Mouse (Mus musculus): ENCODE measurements around the gene Lcp1.
"Not testable (repeated sequence)": the region's sequence is repeated elsewhere in the genome, so short reads cannot be mapped to it uniquely, and the experiment has no call there.

Gene Lcp1

DNA sequence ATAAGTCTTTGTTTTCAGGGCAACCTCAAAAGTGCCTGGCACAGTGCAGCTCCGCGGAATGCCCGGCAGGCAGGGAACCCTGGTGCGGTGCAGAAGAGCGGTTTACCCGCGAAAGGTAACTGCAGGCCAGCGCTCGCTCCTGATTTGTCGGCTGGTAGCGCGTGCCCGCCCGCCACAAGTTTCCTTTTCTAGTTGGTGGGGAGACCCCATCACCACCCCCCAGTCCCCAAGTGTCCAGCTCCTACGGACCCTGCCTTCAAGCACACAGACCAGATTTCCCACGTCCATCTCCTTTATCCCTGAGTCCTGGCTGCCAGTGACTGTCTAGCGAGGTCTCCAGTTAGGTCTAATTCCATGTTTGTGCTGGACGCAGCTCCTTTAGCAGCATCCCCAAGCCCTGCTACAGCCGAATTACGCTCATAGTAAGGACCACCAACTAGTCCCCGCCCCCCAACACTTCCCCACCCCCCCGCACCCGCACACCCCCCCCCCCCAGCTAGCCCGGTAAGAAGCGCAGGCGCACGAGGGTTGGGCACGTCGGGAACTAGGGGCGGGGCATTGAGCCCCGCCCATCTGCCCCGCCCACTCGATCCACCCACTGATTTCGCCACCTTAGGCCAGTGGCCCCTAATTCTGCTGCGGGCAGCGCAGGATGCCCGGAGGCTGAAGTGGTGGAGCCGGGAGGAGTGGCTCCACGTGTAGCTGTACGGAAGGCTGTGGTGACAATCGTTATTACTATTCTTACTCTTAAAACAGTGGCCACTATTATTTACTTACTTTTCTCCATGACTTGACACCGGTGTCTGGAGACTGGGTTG lies at the start of gene Lcp1, which contains the start of gene Lrrc63:
Lcp1 (plus strand) TSS at position 601 of the 818 bp plus-strand sequence.
Lrrc63 (minus strand) TSS at position 381 of the 818 bp plus-strand sequence.
- DNase-seq (ENCODE audit: low spot score): peak; percentile 19

DNA sequence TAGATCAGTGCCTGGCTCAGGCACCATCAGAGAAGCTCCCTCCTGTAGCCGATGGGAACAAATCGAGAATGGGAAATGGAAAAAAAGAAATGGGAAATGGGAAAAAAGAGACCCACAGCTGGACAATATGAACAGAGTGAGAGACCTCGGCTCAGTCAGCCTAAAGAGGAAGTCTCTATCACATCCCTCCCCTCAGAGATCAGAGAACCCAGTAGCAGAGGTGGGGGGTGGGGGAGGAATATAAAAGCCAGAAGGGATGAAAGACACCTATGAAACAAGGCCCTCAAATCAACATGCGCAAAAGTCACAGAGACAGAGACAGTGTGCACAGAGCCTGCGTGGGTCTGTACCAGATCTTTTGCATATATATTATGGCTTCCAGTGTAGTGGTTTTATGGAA lies 27.9 kb upstream of the Lcp1 start:
- DNase-seq (ENCODE audit: low spot score): no peak

DNA sequence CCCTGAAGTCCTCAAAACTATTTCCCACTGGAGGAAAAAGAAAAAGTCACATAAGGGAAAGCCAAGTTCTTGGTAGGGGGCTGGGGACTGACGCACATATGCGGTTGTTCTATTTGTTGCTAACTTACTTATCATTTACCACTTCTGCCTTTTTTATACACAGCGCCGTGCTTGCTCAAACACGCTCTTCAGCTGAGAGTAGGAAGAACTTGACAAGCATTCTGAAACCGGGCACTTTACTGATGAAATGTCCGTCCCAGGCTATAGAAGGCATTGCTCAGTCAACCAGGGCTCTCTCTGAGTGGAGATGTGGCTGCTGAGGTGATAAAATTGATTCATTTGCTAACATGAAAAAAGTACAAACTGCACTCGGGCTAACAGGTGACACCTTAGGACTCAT lies 9.2 kb upstream of the Lcp1 start:
- DNase-seq (ENCODE audit: low spot score): no peak

DNA sequence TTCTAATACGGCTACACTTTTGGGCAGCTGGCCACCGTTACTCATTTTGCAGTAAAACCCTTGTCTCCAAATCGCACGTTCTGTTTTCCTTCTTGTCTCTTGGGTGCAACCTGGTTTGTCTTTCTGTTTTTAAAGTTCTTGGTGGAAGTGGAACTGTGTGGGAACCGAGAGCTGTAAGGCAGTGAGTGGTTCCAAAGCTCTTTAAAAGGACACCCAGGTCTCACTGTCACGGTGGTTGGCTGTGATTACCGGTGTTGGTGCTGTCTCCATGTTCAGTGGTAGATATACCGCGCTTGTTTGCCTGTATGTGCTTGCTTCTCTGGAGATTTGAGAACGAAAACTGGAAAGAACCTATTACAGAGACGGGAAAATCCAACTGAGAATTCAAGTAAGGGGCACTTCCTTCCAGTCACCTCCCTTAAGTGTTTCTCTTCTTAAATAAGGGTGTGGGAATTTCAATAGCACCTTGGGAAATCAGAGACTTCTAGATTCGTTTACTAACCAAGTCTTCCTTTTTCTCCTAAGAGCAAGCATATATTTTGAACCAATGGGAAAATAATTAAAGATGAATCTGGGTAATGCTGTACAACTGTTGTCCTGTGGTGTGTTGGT lies 529 bp downstream of the Lcp1 start:
- no peak for DNase-seq (ENCODE audit: low spot score)

DNA sequence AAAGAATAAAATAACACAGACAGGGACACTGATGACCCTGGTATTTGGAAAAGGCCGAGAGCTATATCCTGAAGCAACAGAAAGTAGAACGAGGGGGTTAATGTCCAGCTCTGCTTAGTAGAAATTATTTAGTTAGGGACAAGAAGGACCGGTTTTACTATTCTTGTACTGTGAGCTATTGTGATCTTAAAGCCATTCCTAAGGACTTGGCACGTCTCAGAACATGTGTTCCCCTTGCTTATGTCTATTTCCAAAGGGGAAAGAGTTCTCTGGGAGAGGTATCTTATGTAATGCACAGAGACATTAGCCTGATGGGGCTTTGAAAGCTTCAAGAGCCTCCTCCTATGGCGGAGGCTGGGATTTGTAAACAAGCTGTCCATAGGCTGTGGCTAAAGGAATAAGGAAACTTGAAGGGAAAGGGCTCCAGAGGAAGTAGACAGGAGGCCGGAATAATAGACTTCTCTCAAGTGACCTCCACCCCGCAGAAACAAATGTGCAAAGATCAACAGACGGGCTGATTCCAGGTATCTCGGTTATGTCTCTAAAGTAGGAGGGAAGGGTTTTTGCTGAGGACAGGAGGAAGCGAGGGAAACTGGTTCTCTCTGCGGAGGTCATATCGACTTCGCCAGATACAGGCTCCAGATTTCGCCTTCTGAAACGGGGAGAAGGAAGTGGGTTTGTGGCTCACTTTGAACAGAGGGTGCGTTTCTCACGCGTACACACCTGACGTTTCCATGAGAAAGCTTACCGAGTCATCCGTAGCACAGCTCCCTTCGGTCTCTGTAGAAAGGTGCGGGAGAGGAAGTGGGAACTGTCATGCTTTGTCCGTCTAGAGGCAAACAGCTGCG lies 5.4 kb downstream of the Lcp1 start:
- DNase-seq (ENCODE audit: low spot score): no peak

DNA sequence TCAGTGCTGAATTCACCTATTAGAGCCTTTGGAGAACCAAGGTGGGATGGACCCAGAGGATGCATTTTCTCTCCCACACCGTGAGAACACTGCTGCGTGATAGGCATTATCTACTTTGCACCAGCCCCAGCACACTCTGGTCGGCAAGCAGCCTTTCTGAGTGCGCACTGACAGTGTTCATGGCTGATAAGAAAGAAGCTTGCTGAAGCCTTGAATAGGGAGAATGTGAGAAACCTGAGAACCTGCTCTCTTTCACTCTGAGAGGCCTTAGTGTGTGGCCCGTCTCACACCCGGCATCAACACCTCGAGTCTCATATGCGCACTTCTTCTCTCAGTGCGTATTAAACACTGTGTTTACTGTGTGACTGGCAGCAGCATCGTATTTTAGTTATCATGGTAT lies 7.6 kb downstream of the Lcp1 start:
- no peak for DNase-seq (ENCODE audit: low spot score)

DNA sequence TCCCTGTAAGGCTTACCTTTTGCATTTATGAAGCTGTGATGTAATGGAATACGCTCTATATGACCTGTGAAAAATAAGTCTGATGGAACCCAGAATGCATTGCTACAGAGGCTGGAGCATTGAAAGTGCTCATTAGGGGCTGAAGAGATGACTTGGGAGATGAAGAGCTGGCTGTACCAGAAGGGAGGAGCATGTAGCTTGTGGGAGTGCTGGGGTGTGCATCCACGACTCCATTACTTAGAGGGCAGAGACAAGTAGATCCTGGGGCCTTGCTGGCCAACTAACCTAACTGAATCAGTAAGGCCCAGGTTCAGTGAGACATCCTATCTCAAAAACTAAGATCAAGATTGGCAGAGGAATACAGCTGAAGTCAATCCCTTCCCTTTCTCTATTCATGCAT lies 8.3 kb downstream of the Lcp1 start:
- DNase-seq (ENCODE audit: low spot score): no peak

DNA sequence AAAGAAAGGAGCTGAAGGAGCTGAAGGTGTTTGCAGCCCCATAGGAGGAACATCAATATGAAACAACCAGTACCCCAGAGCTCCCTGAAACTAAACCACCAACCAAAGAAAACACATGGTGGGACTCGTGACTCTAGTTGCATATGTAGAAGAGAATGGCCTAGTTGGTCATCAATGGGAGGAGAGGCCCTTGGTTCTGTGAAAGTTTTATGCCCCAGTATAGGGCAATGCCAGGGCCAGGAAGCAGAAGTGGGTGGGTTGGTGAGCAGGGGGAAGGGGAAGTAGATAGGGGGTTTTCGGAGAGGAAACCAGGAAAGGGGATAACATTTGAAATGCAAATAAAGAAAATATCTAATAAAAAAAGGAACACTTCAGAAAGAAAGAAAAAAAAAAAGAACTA lies 16.8 kb downstream of the Lcp1 start:
- DNase-seq (ENCODE audit: low spot score): not testable (repeated sequence)

DNA sequence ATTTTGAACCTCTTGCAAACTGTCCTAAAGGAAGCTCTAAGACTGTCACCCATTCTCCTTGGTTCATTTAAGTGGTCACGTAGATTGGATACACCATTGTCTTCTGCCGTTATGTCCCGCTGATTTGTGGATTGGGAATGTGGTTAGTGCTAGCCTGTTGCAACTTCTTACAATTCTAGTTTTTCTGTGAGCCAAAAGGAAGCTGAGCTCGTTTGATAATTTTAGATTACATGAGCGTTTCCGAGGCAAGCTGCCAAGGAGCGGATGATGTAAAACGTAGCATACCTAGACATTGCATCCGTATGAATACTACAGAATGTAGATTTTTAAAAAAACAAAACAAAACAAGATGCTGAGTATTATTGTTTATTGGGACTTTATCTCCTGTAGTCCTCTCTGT lies 17.3 kb downstream of the Lcp1 start:
- no peak for DNase-seq (ENCODE audit: low spot score)

GRCm38 (mm10) chr14:75150653-75151052 lies 19.8 kb downstream of the Lcp1 start:
- DNase-seq (ENCODE audit: low spot score): no peak

- no peak for DNase-seq (ENCODE audit: low spot score)
Measured at GRCm38 (mm10) chr14:75151146-75151545, 20.2 kb downstream of the Lcp1 start.

DNA sequence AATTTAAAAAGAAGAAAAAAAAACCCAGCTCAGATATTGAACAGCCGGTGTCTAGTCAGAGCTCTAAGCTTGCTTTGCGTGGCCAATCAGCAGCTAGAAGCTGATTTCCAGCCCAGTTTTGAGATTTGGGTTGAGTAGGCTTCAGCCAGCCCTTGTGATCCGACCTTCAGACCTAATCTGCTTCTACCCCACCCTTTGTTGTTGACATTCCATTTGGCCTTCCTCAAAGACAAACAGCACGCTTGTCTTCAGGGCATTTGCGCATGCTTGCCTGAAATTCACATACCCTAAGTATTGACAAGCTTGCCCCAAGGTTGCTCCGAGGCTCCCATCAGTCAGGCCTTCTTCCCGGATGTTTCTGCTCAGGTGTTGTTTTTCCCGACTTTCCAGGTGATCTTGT lies 23.6 kb downstream of the Lcp1 start:
- no peak for DNase-seq (ENCODE audit: low spot score)

GRCm38 (mm10) chr14:75159375-75159774 lies 28.5 kb downstream of the Lcp1 start:
- no peak for DNase-seq (ENCODE audit: low spot score)

DNA sequence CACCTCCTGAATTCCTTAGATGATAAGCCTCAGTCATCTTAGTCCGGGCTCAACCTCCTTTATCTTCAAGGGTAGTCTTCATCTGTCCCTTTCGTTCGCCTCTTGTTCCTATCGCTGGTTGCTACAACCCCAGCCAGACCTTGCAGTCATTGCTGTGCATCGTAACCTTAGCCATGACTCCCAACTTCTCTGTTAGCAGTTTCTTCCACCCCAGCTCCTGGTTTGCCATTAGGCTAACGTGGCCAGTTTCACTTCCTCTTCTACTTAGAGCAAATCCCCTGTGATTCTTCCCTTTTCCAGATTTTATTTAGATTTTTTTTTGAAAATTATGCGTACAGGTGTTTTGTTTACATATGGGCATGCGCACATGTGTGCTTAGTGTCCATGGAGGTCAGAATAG lies 33.0 kb downstream of the Lcp1 start:
- DNase-seq (ENCODE audit: low spot score): no peak

DNA sequence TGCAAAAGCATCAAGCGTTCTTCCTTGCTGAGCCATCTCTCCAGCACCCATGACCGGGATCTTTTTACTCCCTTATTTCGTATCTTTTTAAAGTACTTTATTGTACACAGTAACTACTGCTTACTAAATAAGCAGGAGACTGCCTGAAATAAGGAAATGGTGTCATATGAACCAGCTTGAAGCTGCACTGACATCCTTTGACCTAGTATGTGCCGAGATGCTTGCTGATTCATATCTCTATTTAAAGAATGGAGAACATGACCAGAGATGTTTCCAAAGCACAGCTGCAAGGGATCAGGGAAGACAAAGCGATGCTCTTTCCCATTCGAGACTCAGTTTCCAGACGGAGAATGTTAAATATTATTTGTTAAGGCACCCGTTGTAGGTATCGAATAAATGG lies 33.4 kb downstream of the Lcp1 start:
- no peak for DNase-seq (ENCODE audit: low spot score)

DNA sequence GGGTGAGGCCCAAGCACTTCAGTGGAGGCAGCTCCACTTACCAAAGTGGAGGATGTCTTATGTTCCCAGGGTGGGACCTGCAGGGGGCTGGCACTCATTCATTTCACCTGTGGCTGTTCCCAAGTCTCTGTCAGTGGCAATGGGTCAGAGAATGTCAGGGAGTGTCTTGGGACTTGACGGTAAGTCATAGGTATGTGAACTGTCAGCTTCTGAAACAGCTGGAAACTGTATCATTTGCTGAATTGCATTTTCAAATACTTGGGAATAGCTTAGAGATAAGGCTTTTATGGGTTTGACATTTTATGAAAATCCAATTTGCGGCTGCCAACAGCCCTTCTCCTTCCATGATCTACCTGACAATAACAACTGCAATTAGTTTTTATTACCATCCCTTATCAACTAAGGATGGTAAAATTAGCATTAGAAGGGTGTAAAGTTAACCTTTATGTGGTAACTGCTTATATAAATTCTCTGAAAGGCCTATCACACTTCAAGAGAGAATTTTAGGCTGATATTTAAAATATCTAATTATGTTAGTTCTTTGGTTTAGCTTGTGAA lies 34.8 kb downstream of the Lcp1 start:
- no peak for DNase-seq (ENCODE audit: low spot score)

DNA sequence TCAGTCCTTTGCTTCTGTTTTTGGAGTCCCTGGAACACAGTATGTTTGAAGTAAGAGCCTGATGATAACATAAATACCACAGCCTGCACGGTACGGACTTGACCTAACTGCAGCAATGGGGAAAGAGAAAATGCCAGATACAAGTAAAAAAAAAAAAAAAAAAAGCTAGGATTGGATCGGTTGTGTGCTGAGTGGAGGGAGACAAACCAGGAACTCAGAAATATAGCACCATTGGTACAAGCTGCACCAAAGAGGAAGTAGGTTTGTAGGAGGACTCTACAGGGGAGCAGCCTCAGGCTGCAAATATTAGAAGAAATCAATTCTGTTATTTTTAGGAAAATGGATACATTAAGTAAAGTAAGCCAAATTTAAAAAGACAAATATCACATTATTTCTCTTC lies 37.6 kb downstream of the Lcp1 start:
- DNase-seq (ENCODE audit: low spot score): no peak

DNA sequence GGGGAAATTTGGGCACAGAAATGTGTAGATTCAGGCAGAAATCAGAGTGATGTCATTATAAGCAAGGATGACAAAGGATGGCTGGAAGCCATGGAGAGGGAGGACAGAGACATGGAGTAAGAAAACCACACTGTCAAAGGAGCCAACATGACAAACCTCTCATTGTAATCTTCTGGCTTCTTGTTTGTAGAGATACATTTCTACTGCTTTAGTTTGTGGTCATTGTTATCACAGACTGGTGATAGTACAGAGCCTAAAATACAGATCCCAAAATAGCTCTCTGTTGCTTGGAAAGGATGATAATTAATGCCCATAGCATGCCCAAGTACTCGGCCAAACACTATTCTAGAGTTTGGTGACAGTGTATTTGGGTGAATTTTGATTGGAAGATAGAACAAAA lies 39.6 kb downstream of the Lcp1 start:
- DNase-seq (ENCODE audit: low spot score): no peak

GRCm38 (mm10) chr14:75174296-75174695 lies 43.4 kb downstream of the Lcp1 start:
- DNase-seq (ENCODE audit: low spot score): no peak

DNA sequence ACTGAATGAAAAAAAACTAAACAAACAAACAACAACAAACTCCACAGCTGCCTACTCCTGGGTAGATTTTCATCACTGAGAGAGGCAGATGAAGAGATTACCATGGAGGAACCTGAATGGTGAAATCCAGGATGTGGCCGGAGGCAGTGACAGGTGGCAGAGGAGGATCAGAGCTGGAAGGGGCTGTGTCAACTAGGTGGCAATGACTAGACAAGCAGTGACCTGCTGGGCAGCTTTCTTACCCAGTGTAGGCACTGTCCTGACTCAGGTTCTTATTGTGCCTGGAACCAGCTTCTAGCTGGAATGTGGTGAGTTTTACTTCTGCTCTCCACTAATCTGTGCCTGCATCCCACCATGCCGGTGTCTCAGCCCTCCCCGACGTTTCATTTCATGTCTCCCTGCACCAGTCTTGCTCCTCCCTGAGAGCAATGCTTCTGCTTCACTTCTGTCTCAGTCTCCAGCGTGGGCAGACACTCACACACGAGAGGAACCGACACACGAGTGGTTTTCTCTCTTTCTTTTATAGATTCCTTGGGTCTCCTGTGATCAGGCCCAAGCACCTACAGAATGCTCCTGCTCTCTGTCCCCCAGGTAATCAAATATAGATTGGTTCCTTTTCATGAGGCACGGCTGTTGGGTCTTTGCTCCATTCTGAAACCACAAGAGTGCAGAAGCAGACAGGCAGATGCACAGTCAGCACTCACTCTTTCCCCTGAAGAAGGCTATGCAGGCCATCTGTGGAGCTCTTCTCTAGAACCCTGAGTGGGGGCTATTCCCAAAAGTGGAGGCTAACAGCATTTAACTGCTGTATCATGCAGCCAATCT lies 44.0 kb downstream of the Lcp1 start:
- no peak for DNase-seq (ENCODE audit: low spot score)

- no peak for DNase-seq (ENCODE audit: low spot score)
Measured at GRCm38 (mm10) chr14:75175781-75176180, 44.9 kb downstream of the Lcp1 start.
